Mouse (Mus musculus) CH12.LX (cell line): ENCODE data around the gene Magix.

Experiments used
- CHD2 ChIP-seq: IDR thresholded peaks from 2 replicates; pipeline ENCODE4 v1.6.1; 2011; ENCODE audit warnings: low read length, improper control_type of control experiment
- CTCF ChIP-seq, 2 experiments: IDR thresholded peaks in 1 of 2; conservative IDR thresholded peaks in 1 of 2; 2 replicates each; pipeline ENCODE4 v1.5.1; 2011 to 2012; ENCODE audit warnings: low read depth in 2 of 2, low read length in 2 of 2, improper control_type of control experiment in 1 of 2, inconsistent platforms in 1 of 2, mild to moderate bottlenecking in 1 of 2, moderate library complexity in 1 of 2
- TCF12 ChIP-seq: IDR thresholded peaks from 2 replicates; pipeline ENCODE4 v1.6.1; 2014; ENCODE audit warnings: low read depth, mild to moderate bottlenecking, inconsistent platforms, low read length, improper control_type of control experiment
- ZMIZ1 ChIP-seq: IDR thresholded peaks from 2 replicates; pipeline ENCODE4 v1.6.1; 2012; ENCODE audit warnings: low read depth, mild to moderate bottlenecking, inconsistent platforms, low read length, improper control_type of control experiment

DNA sequence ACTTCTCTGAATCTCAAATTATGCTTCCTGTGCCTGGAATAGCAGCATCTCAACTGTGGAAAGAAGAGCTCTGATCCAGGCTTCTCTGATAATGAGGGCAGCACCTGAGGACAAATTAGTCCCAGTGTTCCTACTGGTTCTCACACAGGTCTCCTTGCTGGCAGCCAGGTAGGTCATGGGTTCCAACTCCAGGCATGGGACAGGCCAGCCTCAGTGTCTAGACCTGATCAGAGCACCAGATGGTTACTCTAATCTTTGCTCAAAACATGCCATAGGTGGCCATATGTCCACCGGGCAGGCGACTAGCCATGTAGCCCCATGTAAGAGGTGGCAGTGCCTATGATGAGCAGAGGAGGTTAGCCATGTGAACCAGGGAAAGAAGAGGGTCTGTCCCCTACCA lies 7.3 kb upstream of the Magix start:
- no peak for TF ChIP-seq ZMIZ1
- TF ChIP-seq CTCF (conservative IDR thresholded peaks at IDR 0.05 in 1 of 2, IDR thresholded peaks at IDR 0.05 in 1 of 2; ENCODE audit: low read depth in 2 of 2, low read length in 2 of 2): no peak
- no peak for TF ChIP-seq CHD2
- no peak for TF ChIP-seq TCF12
